ENCODE assay signal across 8 mouse cellular contexts in the genomic region with DNA sequence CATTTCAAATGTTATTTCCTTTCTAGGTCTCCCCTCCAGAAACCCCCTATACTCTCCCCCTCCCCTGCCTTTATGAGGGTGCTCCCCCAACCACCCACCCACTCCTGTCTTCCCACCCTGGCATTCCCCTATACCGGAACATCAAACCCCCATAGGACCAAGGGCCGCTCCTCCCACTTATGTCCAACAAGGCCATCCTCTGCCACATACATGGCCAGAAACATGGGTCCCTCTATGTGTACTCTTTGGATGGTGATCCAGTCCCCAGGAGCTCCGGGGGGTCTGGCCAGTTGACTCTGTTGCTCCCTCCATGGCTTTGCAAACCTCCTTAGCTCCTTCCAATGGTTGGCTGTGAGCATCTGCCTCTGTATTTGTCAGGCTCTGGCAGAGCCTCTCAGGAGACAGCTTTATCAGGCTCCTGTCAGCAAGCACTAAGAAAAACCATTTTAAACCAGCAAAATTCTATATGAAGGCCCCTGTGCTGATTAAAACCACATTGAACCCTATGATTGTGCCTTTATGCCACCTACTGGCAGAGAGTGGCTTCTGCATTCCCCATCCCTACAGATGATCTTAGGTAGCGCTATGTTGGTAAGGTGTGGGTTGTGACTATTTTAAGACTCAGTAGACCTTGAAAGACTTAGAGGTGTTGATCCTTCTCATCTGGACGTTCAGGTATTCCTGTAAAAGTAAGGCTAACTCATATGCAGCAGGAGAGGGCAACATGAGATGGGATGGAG. TPM values are rescaled to one million over a fixed set of nuclear protein-coding genes. Genes with fewer than 3 reads are reported as not detected.
DNase-seq lines count a peak whose midpoint lies in the region; ATAC-seq and TF ChIP-seq lines count a peak whose summit lies in the region.

No protein-coding gene starts in this region.

- H3K4me3 ChIP-seq in heart, embryonic 12.5 days = no peak overlapping the region
- H3K4me3 ChIP-seq in thymus, adult 2 months (ENCODE audit: control insufficient read depth, insufficient read depth, low read length) = no peak overlapping the region

- WGBS in heart, embryonic 12.5 days = 71% methylated on average over 5 of the region's 5 CpGs
- WGBS in thymus, adult 2 months = 61% methylated on average over 5 of the region's 5 CpGs

- no peak overlapping the region for H3K4me2 ChIP-seq in heart, embryonic 12.5 days

- no peak for TF ChIP-seq CTCF in thymus, adult 2 months (IDR thresholded peaks at IDR 0.05; ENCODE audit: borderline replicate concordance, control insufficient read depth, extremely low read depth, insufficient read depth, low read length, poor library complexity)

- no peaks in the 10 kb centered on the region for H3K4me1 ChIP-seq in heart, embryonic 12.5 days (replicated peaks)
- H3K4me1 ChIP-seq in thymus, adult 2 months (replicated peaks; ENCODE audit: control insufficient read depth, insufficient read depth, low read length) = no peaks in the 10 kb centered on the region

- H3K36me3 ChIP-seq in heart, embryonic 12.5 days = no peaks in the 10 kb centered on the region
- H3K36me3 ChIP-seq in thymus, adult 2 months (ENCODE audit: control insufficient read depth, insufficient read depth, low read length) = no peaks in the 10 kb centered on the region

- no peak for ATAC-seq in heart, embryonic 12.5 days (ENCODE audit: insufficient number of reproducible peaks, low FRiP score)
- peak; percentile 97 for ATAC-seq in common myeloid progenitor, adult 5-6 weeks (replicated peaks; ENCODE audit: low read depth, poor library complexity, severe bottlenecking)

- no peak overlapping the region for H3K27ac ChIP-seq in heart, embryonic 12.5 days (ENCODE audit: poor library complexity, severe bottlenecking)
- no peak overlapping the region for H3K27ac ChIP-seq in thymus, adult 2 months (ENCODE audit: control insufficient read depth, insufficient read depth, low read length)

- H3K27me3 ChIP-seq in heart, embryonic 12.5 days (replicated peaks) = no peaks in the 10 kb centered on the region
- no peaks in the 10 kb centered on the region for H3K27me3 ChIP-seq in thymus, adult 2 months (ENCODE audit: control insufficient read depth, insufficient read depth, low read length)

- no peak for TF ChIP-seq POLR2A in thymus, adult 2 months (IDR thresholded peaks at IDR 0.05; ENCODE audit: control insufficient read depth, extremely low read depth, insufficient read depth, low read length, poor library complexity)

- H3K9me3 ChIP-seq in heart, embryonic 12.5 days (replicated peaks) = no peaks in the 10 kb centered on the region

- no peak overlapping the region for H3K9ac ChIP-seq in heart, embryonic 12.5 days

- DNase-seq in heart, adult 18-20 months = peak; percentile 18 to 21
- DNase-seq in CD4-positive helper T cell, adult 2 months (ENCODE audit: low read depth, low spot score) = peak; percentile 33
- DNase-seq in induced T-regulatory cell, adult 2 months (ENCODE audit: low read depth) = peak; percentile 58
- peak; percentile 12 for DNase-seq in lung, postnatal 10 days
- DNase-seq in thymus, adult 2 months = peak; percentile 46
- DNase-seq in urinary bladder, postnatal 4 days (ENCODE audit: low spot score in 2 of 2) = no peak

RNA-seq across cellular contexts. Expression of a gene that starts 23.7 kb away (rescaled TPM):
- 1 to 10 TPM; 4.2 TPM for total RNA-seq in heart, adult 18-20 months (2021)
- polyA plus RNA-seq in heart, embryonic 12.5 days (2016; fragmentation: Nextera tagmentation; extraction: Ambion mirVana) = 15.3 and 16.6 TPM in 2 replicates
- 1.9 TPM in 1 of 2 replicates, not detected in the other for total RNA-seq in common myeloid progenitor, adult 5-6 weeks (2017)
- polyA plus RNA-seq in thymus, adult 2 months (2012; rRNA removed) = 5.3 and 8.2 TPM in 2 replicates

RNA-seq across cellular contexts. Expression of a gene that starts 23.9 kb away (rescaled TPM):
- total RNA-seq in heart, adult 18-20 months (2021) = 10 to 100 TPM in 1 of 2 experiments, 1 to 10 TPM in 1; 7.2 to 12.5 TPM
- polyA plus RNA-seq in heart, embryonic 12.5 days (2016; fragmentation: Nextera tagmentation; extraction: Ambion mirVana) = 8.1 and 8.5 TPM in 2 replicates
- 17.8 and 26.8 TPM in 2 replicates for total RNA-seq in common myeloid progenitor, adult 5-6 weeks (2017)
- polyA plus RNA-seq in thymus, adult 2 months (2012; rRNA removed) = 18.3 and 45.7 TPM in 2 replicates

RNA-seq across cellular contexts. Expression of a gene that starts 29.6 kb away (rescaled TPM):
- total RNA-seq in heart, adult 18-20 months (2021) = not detected
- not detected in 2 replicates for polyA plus RNA-seq in heart, embryonic 12.5 days (2016; fragmentation: Nextera tagmentation; extraction: Ambion mirVana)
- not detected in 2 replicates for total RNA-seq in common myeloid progenitor, adult 5-6 weeks (2017)
- not detected in 2 replicates for polyA plus RNA-seq in thymus, adult 2 months (2012; rRNA removed)

RNA-seq across cellular contexts. Expression of a gene that starts 43.4 kb away (rescaled TPM):
- total RNA-seq in heart, adult 18-20 months (2021) = 100 to 1,000 TPM; 574 to 599 TPM
- 192 and 201 TPM in 2 replicates for polyA plus RNA-seq in heart, embryonic 12.5 days (2016; fragmentation: Nextera tagmentation; extraction: Ambion mirVana)
- 86.6 and 102 TPM in 2 replicates for total RNA-seq in common myeloid progenitor, adult 5-6 weeks (2017)
- 26.0 and 32.4 TPM in 2 replicates for polyA plus RNA-seq in thymus, adult 2 months (2012; rRNA removed)

RNA-seq across cellular contexts. Expression of a gene that starts 48.7 kb away (rescaled TPM):
- total RNA-seq in heart, adult 18-20 months (2021) = under 1 TPM; 0.51 to 0.62 TPM
- polyA plus RNA-seq in heart, embryonic 12.5 days (2016; fragmentation: Nextera tagmentation; extraction: Ambion mirVana) = 0.18 and 0.29 TPM in 2 replicates
- 9.8 and 12.4 TPM in 2 replicates for total RNA-seq in common myeloid progenitor, adult 5-6 weeks (2017)
- 3.0 and 3.3 TPM in 2 replicates for polyA plus RNA-seq in thymus, adult 2 months (2012; rRNA removed)

Comparison
In these comparisons a context has a peak if more than half of its experiments do, and no peak if none do; other contexts are left out.
1. DNase-seq: peak in heart, adult 18-20 months (2 of 2), CD4-positive helper T cell, adult 2 months (single experiment), induced T-regulatory cell, adult 2 months (single experiment), lung, postnatal 10 days (single experiment) and thymus, adult 2 months (single experiment); none in urinary bladder, postnatal 4 days (0 of 2).